Mouse (Mus musculus): ENCODE measurements at regions not wholly inside any gene's neighbourhood (a gene's known extent, or its start where the extent isn't known, plus 50 kb on each side); places are given as distances from the start of the nearest gene placed in this dataset.

DNA sequence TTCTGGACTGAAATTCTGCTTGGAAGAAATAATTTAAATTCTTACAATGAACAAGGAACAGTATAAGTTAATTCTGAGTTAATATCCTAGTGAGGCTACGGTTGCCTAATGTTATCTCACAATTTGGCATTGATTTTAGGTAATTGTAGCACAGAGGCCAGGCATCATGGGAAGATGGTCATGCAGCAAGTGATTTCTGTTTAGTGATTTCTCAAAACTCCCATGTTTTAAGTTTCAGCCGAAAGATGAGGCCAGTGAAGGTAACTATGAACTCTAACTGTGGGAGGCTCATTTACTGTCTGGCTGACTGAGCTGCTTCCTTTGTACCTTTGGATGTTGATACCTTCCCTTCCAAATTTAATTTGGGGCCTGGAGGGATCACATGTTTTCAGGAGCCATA is 65.6 kb upstream of the Cwc22 start:
- no peak for DNase-seq (ENCODE audit: low spot score)

DNA sequence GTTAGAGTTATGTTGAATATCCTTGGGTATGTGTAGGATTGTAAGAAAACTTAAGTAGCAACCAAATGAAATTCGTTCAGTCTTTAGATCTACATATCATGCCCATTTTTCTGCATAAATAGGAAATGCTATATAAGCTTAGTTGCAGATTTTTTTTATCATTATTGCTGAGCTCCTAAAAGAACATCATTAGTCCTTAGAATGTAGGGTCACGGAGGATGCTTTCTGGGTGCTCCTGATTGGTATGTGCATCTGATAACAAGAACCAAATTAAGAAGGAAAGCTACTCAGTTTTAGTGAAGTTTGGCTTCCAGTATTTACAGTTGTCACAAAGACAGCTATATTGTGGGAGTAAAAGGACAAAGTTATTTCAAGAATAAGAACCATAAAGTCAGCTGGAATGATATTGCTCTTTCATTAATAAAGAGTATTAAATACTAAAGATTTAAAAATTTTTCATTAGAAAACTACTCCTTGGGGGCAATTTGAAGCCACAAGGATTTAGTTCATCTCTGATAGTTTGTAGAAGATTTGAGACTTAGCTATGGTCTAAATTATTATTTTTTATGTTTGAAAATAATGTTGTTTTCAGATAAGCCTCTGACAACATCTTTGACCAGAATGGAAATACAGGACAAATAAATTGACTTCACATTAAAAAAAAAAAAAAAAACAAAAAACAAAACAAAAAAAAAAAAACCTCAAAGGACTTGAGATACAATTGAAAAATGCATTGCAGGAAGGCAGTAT is 65.1 kb upstream of the Cwc22 start:
- DNase-seq (ENCODE audit: low spot score): no peak

DNA sequence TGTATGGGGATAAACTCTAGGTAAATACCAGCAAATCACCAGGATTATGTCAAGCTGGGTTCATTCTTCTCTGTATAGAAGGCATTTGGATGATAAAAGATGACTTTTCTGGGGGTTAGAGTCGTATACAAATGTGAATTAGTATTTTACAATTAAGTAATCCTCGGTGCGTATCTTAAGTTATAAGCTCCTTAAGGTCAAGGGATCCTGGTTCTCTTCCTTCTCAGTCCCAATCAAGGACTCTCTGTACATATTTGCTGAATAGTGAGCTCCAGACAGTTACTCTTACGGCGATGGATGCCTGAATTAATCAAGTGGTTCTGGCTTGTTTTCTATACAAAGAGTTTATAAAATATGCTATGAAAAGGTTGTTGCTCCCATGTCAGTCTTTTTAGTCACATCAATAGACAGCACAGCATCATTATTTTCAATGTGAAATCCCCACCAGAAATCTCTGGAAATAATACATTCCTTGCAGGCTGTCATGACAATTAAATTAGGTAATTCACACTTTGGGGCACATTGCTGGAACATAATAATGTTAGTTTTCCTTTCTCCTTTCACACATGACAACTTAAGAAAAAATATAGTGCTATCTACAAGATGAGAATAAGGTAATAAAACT is 64.0 kb upstream of the Cwc22 start:
- DNase-seq (ENCODE audit: low spot score): no peak

- no peak for DNase-seq (ENCODE audit: low spot score)
Observed at GRCm38 (mm10) chr2:78008094-78008493, 61.9 kb upstream of the Cwc22 start.

DNA sequence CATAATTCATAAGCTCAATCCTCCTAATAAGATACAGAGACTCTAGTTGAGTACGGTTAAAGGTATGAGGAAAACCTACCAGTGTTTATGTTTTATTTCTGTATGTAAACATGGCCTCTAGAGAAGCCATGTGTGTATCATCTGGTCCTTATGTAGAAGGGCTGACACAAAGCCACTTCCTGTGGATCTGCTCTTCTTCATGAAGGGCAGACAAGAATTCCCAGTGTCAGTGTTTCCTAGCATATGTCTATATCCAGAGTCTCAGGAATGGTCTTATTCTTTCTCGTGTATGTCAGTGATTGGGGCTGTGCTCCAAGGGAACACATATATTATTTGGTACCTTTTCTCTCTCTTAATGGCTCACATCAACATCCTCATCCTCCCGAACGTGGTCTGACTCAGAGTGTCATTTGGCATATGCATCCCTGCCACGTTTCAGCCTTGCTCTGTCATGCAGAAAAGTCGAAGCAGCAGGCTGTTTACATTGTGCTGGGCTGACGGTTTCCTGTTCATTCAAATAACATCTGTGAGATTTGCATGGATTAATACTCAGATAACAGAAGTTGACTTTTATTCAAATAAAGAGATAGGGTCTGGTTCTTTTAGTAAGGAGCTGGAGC is 59.3 kb upstream of the Cwc22 start:
- DNase-seq (ENCODE audit: low spot score): no peak

DNA sequence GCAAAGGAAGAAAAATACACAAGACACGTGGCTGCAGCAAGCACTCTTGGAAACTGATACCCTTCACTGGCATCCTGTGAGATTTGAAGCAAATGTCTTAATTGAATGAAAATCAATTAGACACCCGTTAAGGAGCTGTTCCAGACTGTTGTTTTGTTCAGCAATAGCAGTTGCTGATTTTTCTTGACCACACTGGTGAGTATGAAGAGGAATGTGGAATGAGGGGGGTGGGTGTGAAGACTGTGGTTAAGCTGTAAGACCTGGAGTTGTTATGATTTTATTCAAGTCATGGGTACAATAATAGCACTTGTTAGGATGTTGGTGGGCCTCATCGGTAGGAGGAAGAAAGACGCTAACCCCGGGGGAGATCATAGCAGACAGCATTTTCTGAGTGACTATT is 58.3 kb upstream of the Cwc22 start:
- DNase-seq (ENCODE audit: low spot score): no peak
